Mouse (Mus musculus) C2C12 (cell line): ENCODE measurements around the gene Mfsd6l. TPM values are rescaled to one million over a fixed set of nuclear protein-coding genes. Genes with fewer than 3 reads are reported as not detected.

ENCODE experiments used
- H3K27me3 ChIP-seq: one replicate; pipeline ENCODE4 v1.6.1; 2011; ENCODE audit not compliant: control insufficient read depth, insufficient read depth, insufficient read length
- H3K36me3 ChIP-seq: one replicate; pipeline ENCODE4 v1.6.1; 2011; ENCODE audit not compliant: control insufficient read depth, insufficient read depth
- H3K4me3 ChIP-seq: one replicate; pipeline ENCODE4 v1.5.1; 2011; ENCODE audit warnings: mild to moderate bottlenecking, control low read depth; ENCODE audit not compliant: poor library complexity, insufficient read depth, severe bottlenecking
- H3K79me2 ChIP-seq: one replicate; pipeline ENCODE4 v1.6.1; 2011; ENCODE audit not compliant: control insufficient read depth, insufficient read depth
- H3K79me3 ChIP-seq: one replicate; pipeline ENCODE4 v1.6.1; 2011; ENCODE audit warnings: low read depth, control low read depth
- H3ac ChIP-seq: one replicate; pipeline ENCODE3; 2011; ENCODE audit warnings: low read depth; ENCODE audit not compliant: control insufficient read depth, insufficient read length
- CEBPB ChIP-seq: IDR thresholded peaks from one replicate; pipeline ENCODE4 v1.6.1; 2011; ENCODE audit warnings: low read depth, mild to moderate bottlenecking, control low read depth, moderate library complexity
- CTCF ChIP-seq: IDR thresholded peaks from one replicate; pipeline ENCODE4 v1.5.1; 2011; ENCODE audit not compliant: control insufficient read depth, insufficient read depth, insufficient read length
- FOSL1 ChIP-seq: IDR thresholded peaks from one replicate; pipeline ENCODE4 v1.8.0; 2011; ENCODE audit warnings: mild to moderate bottlenecking, low read length; ENCODE audit not compliant: poor library complexity, insufficient read depth, severe bottlenecking
- MAX ChIP-seq: IDR thresholded peaks from one replicate; pipeline ENCODE4 v1.6.1; 2011; ENCODE audit warnings: mild to moderate bottlenecking, control low read depth
- MYOD1 ChIP-seq: IDR thresholded peaks from one replicate; pipeline ENCODE4 v1.6.1; 2011; ENCODE audit warnings: low read depth; ENCODE audit not compliant: control insufficient read depth, insufficient read length
- MYOG ChIP-seq: IDR thresholded peaks from one replicate; pipeline ENCODE4 v1.6.1; 2011; ENCODE audit not compliant: control insufficient read depth, insufficient read length; ENCODE audit errors: extremely low read depth
- USF1 ChIP-seq: IDR thresholded peaks from one replicate; pipeline ENCODE4 v1.6.1; 2011; ENCODE audit warnings: low read depth, mild to moderate bottlenecking, control low read depth, moderate library complexity
- polyA plus RNA-seq: library from polyadenylated mRNA; unstranded; fragments of >200 nt; fragmentation: generic; extraction: Trizol; gene quantifications from one replicate; pipeline ENCODE4 v1.2.1, GENCODE M21; 2012; ENCODE audit warnings: missing spikeins

Gene Mfsd6l
- polyA plus RNA-seq, 1 experiment = not detected

GRCm38 (mm10) chr11:68601486-68601991, 45.6 kb downstream of the Mfsd6l start:
- H3K27me3 ChIP-seq = no peaks in the 10 kb centered on the region
- no peak overlapping the region for H3K4me3 ChIP-seq
- no peaks in the 10 kb centered on the region for H3K79me2 ChIP-seq
- no peak overlapping the region for H3ac ChIP-seq
- no peaks in the 10 kb centered on the region for H3K36me3 ChIP-seq
- H3K79me3 ChIP-seq = no peaks in the 10 kb centered on the region
- TF ChIP-seq MYOD1 (no peak), MYOG (no peak), FOSL1 (no peak), CTCF (no peak), CEBPB (no peak), MAX (no peak)

GRCm38 (mm10) chr11:68602200-68602931, 46.4 kb downstream of the Mfsd6l start:
- H3K36me3 ChIP-seq = no peaks in the 10 kb centered on the region
- H3K79me3 ChIP-seq = no peaks in the 10 kb centered on the region
- H3K4me3 ChIP-seq = no peak overlapping the region
- TF ChIP-seq MYOD1 (no peak), FOSL1 (no peak), CTCF (no peak), USF1 (no peak), MYOG (no peak), MAX (no peak), CEBPB (no peak)
- no peaks in the 10 kb centered on the region for H3K27me3 ChIP-seq
- H3K79me2 ChIP-seq = no peaks in the 10 kb centered on the region
- H3ac ChIP-seq = no peak overlapping the region

- no peak overlapping the region for H3K4me3 ChIP-seq
- no peaks in the 10 kb centered on the region for H3K79me2 ChIP-seq
- H3K79me3 ChIP-seq = no peaks in the 10 kb centered on the region
- no peaks in the 10 kb centered on the region for H3K27me3 ChIP-seq
- TF ChIP-seq CTCF = no peak
- no peak for TF ChIP-seq MAX
- no peak for TF ChIP-seq MYOG
- TF ChIP-seq USF1 = no peak
- no peak for TF ChIP-seq MYOD1
- TF ChIP-seq FOSL1 = no peak
- no peak for TF ChIP-seq CEBPB
- no peaks in the 10 kb centered on the region for H3K36me3 ChIP-seq
- no peak overlapping the region for H3ac ChIP-seq
These were observed 51.1 kb downstream of the Mfsd6l start for GRCm38 (mm10) chr11:68607046-68607445.

Other genes with a start within 250 kb of the Mfsd6l start
- 19.4 TPM for gene Ntn1, start 155.4 kb upstream of the Mfsd6l start, polyA plus RNA-seq
- 0.89 TPM for gene Pik3r5, start 124.1 kb upstream of the Mfsd6l start, polyA plus RNA-seq
- not detected for gene Pik3r6, start 53.2 kb upstream of the Mfsd6l start, polyA plus RNA-seq
- not detected for gene Ccdc42, start 30.8 kb downstream of the Mfsd6l start, polyA plus RNA-seq
- gene Myh10, start 135.4 kb downstream of the Mfsd6l start, polyA plus RNA-seq = 40.0 TPM